Mouse (Mus musculus) heart, postnatal 0 days (tissue): ENCODE data around the gene Hs6st2. TPM values are rescaled to one million over a fixed set of nuclear protein-coding genes. Genes with fewer than 3 reads are reported as not detected.

Experiments
- ATAC-seq: fragments of 200-750 bp; cut with Nextera tagmentation; 2 replicates; pipeline ENCODE4 v1.8.0; 2017; ENCODE audit warnings: low read depth, moderate number of reproducible peaks, moderate library complexity; ENCODE audit not compliant: insufficient read depth
- DNase-seq: peaks from one replicate; pipeline ENCODE4 v3.0.0-alpha.2; 2016; ENCODE audit warnings: low spot score
- H3K27ac ChIP-seq: fragments of 300-500 bp; sonication (generic); 2 replicates; pipeline ENCODE4 v1.5.1; 2014; ENCODE audit warnings: low read depth, mild to moderate bottlenecking
- H3K27me3 ChIP-seq: fragments of 300-500 bp; sonication (generic); 2 replicates; pipeline ENCODE4 v1.6.1; 2014; ENCODE audit warnings: low read length, mixed read lengths; ENCODE audit not compliant: control insufficient read depth, insufficient read depth
- H3K36me3 ChIP-seq: fragments of 300-500 bp; sonication (generic); replicated peaks from 2 replicates; pipeline ENCODE4 v1.6.1; 2014; ENCODE audit warnings: low read length, mixed read lengths; ENCODE audit not compliant: control insufficient read depth, insufficient read depth
- H3K4me1 ChIP-seq: fragments of 300-500 bp; sonication (generic); 2 replicates; pipeline ENCODE4 v1.6.1; 2014; ENCODE audit warnings: antibody characterized with exemption; ENCODE audit not compliant: control insufficient read depth, insufficient read depth
- H3K4me2 ChIP-seq: fragments of 300-500 bp; sonication (generic); 2 replicates; pipeline ENCODE4 v1.6.1; 2014; ENCODE audit warnings: low read depth, mild to moderate bottlenecking, low read length, moderate library complexity
- H3K4me3 ChIP-seq: fragments of 300-500 bp; sonication (generic); 2 replicates; pipeline ENCODE4 v1.5.1; 2014; ENCODE audit warnings: low read depth, low read length
- H3K9ac ChIP-seq: fragments of 300-500 bp; sonication (generic); replicated peaks from 2 replicates; pipeline ENCODE4 v1.6.1; 2014; ENCODE audit warnings: low read depth, low read length, mixed read lengths
- H3K9me3 ChIP-seq: fragments of 300-500 bp; sonication (generic); replicated peaks from 2 replicates; pipeline ENCODE4 v1.6.1; 2016; ENCODE audit warnings: low read length; ENCODE audit not compliant: control insufficient read depth
- CTCF ChIP-seq: IDR thresholded peaks from 2 replicates; pipeline ENCODE4 v1.5.1; 2016; ENCODE audit warnings: antibody characterized with exemption, control low read depth, low read depth
- EP300 ChIP-seq: IDR thresholded peaks from 2 replicates; pipeline ENCODE4 v1.6.1; 2016; ENCODE audit warnings: antibody characterized with exemption, low read depth
- WGBS: fragments of 180-500 bp; shearing (Covaris S2); extraction: QIAGEN DNeasy Blood & Tissue Kit; methylation state at CpG from one replicate; pipeline ENCODE4 v1.1.7; 2014; 5-methylcytosine and 5-hydroxymethylcytosine counted together
- polyA plus RNA-seq: library from polyadenylated mRNA; unstranded; fragments of >200 nt; fragmentation: Nextera tagmentation; extraction: Ambion mirVana; gene quantifications from 2 replicates; pipeline ENCODE4 v1.2.1, GENCODE M21; 2015
- total RNA-seq: library from RNA; depleted of rRNA; stranded (reverse); fragments of >200 nt; gene quantifications from 2 replicates; pipeline ENCODE4 v1.2.3, GENCODE M21; 2014; ENCODE audit warnings: low replicate concordance

Gene Hs6st2
- total and polyA plus RNA-seq, 2 experiments from 2014 or later, result 2.8 to 20.2 TPM

DNA sequence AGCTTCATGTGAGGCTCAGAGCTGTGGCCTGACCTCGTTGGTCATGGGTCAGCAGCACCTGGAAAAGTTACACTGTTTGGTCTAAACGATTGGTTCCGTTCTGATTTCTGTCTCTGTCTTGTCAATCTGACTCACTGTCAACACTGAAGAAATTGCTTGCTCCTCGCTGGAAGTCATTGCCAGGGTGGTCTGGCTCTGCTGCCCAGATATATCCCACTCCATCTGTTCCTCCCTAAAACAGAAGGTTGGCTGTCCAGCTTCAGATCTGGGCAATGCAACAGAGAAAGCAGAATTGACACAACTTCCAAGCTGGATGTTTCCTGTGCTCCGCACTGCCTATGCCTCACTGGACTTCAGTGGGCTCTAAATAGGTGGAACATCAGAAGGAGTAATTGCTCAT lies 256.6 kb downstream of the Hs6st2 start:
- 74% methylated on average over 5 of the region's 5 CpGs for WGBS

DNA sequence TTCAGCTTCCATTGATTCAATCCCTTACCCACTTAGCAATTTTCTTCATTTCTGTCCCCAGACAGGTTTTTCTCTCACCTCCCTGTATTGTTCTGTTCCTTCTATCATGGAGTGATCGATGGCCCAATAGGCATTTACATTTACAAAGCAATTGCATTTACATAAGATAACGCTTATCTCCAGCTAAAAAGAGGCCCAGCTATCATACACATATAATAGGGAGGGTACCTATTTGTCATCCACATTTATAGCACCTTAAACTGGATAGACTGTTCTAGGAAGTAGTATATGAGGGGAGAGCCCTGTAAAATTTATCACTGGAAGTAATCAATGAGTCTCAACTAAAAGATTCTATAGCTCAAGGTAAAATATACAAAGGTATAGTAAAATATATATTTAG lies 271.4 kb downstream of the Hs6st2 start:
- no peaks in the 10 kb centered on the region for H3K27me3 ChIP-seq
- H3K9ac ChIP-seq, result no peak overlapping the region
- no peak overlapping the region for H3K4me3 ChIP-seq
- no peak for DNase-seq
- no peaks in the 10 kb centered on the region for H3K36me3 ChIP-seq
- no peak for TF ChIP-seq CTCF
- no peak for TF ChIP-seq EP300
- H3K9me3 ChIP-seq, result no peaks in the 10 kb centered on the region
- no peak overlapping the region for H3K27ac ChIP-seq
- no peak for ATAC-seq
- no peak overlapping the region for H3K4me2 ChIP-seq
- H3K4me1 ChIP-seq, result no peaks in the 10 kb centered on the region
- 66% methylated on average over 2 of the region's 2 CpGs for WGBS

More for the DNA sequence above, 256.6 kb downstream of the Hs6st2 start:
- Histone ChIP-seq H3K4me1 (no peaks in the 10 kb centered on the region), H3K9me3 (no peaks in the 10 kb centered on the region), H3K4me3 (no peak overlapping the region), H3K27ac (no peak overlapping the region), H3K36me3 (no peaks in the 10 kb centered on the region), H3K27me3 (no peaks in the 10 kb centered on the region), H3K4me2 (no peak overlapping the region), H3K9ac (no peak overlapping the region)
- DNase-seq (no peak), ATAC-seq (no peak)
- TF ChIP-seq CTCF (no peak), EP300 (no peak)

DNA sequence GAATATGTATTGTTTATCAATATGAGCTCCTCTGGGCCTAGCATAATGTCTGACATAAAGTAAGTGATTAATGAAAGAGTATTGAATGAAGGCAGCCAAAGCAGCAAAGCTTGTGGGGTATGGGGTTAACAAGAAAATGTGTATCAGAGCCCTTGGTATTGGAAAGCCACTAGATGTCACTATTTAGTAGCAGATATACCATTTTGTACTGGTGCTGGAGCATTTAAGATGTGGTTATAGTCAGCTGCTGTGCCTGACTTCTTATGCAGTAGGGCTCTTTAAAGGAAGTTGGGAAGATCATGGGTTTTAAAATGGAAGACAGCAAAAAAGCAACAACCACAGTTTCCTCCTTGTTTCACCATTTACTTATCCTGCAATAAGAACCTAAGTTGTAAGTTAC lies 284.2 kb downstream of the Hs6st2 start:
- Histone ChIP-seq H3K27me3 (no peaks in the 10 kb centered on the region), H3K4me1 (no peaks in the 10 kb centered on the region), H3K9me3 (no peaks in the 10 kb centered on the region), H3K4me2 (no peak overlapping the region), H3K36me3 (no peaks in the 10 kb centered on the region), H3K27ac (no peak overlapping the region), H3K4me3 (no peak overlapping the region), H3K9ac (no peak overlapping the region)
- DNase-seq, result peak; percentile 45
- TF ChIP-seq EP300 (no peak), CTCF (peak; percentile 48)
- ATAC-seq, result no peak

DNA sequence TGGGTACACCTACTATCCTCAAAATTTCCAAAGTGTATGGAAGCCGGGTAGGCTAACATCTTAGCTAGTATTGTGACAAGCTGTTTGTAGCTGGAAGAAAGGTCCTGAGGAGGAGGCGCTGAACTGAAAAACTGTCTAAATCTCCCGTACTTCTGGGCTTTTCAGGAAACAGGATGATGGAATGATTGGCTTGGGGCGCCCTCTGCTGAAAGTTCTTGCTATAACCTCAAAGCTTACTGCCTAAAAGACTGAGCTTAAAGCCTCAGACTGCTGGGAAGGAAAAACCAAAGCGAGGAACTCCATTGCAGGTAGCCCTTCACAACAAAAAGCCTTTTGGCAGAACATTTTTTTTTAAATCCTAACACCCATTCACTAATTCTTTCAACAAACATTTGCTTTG lies 307.0 kb downstream of the Hs6st2 start:
- H3K27me3 ChIP-seq, result no peaks in the 10 kb centered on the region
- H3K9ac ChIP-seq, result no peak overlapping the region
- no peaks in the 10 kb centered on the region for H3K4me1 ChIP-seq
- ATAC-seq (peak; percentile 2; the same call in 1 of the 2 replicates), DNase-seq (peak; percentile 69)
- no peak overlapping the region for H3K4me3 ChIP-seq
- H3K36me3 ChIP-seq, result no peaks in the 10 kb centered on the region
- H3K27ac ChIP-seq, result no peak overlapping the region
- no peaks in the 10 kb centered on the region for H3K9me3 ChIP-seq
- WGBS, result 17% methylated on average over 5 of the region's 5 CpGs
- H3K4me2 ChIP-seq, result no peak overlapping the region
- no peak for TF ChIP-seq EP300
- TF ChIP-seq CTCF, result peak; percentile 59

DNA sequence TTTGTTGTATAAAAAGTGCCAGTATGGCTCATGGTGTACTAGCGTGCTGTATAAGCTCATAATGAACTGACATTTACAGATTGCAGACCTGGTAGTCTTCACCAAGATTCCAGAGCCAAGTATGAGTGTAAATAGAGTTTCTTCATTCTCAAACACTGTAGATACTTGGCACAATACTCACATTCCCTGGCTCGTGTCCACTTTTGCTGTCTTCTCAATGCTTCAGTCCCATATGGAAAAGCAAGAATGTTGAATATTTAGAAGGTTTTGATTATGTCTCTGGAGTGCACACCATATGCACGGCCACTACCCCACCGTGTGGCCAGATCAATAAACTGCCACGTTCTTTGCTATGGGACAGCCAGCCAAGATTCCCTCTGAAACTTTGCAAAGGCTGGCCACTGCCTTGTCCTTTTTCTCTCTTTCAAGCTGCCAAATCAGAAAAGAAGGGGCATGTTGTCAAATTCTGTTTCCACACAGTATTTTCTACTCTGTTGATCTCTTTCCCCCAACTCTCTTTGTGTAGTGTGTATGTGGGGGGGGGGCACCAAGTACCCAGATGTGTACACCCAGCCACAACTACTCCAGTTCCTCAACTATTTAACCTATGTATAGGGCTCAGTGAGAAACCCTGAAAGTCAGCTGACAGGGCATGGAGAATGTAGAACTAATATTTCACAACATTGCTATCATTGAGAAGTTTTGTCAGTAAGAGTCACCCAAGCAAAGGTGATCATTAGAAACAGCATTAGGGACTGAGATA lies 309.0 kb downstream of the Hs6st2 start:
- no peaks in the 10 kb centered on the region for H3K9me3 ChIP-seq
- WGBS, result 22% methylated on average over 5 of the region's 5 CpGs
- DNase-seq (peak; percentile 9), ATAC-seq (peak; percentile 68)
- H3K9ac ChIP-seq, result no peak overlapping the region
- no peak overlapping the region for H3K4me3 ChIP-seq
- H3K4me1 ChIP-seq, result no peaks in the 10 kb centered on the region
- no peak overlapping the region for H3K27ac ChIP-seq
- no peaks in the 10 kb centered on the region for H3K36me3 ChIP-seq
- TF ChIP-seq CTCF (peak; percentile 67), EP300 (no peak)
- no peak overlapping the region for H3K4me2 ChIP-seq
- H3K27me3 ChIP-seq, result no peaks in the 10 kb centered on the region

DNA sequence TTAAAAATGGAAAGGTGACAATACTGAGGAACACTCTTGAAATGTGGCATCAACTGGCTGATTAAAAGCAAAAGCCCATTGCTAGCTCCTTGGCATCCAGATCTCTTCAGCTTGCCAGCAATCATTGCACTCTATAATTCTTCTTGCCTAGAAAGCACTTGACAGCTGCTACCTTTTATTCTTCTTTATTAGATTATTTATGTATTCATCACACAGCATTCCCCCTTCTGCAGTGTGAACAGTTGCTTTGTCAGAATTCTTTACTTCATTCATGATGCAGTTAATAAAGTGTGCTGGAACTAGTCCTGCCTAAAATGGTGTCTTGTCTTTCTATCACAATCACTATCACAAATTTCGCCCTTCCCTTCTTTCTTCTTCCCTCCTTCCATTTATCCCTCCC lies 332.0 kb downstream of the Hs6st2 start:
- Histone ChIP-seq H3K4me2 (no peak overlapping the region), H3K4me3 (no peak overlapping the region), H3K27me3 (no peaks in the 10 kb centered on the region; the same call in 1 of the 2 replicates), H3K9me3 (no peaks in the 10 kb centered on the region), H3K27ac (no peak overlapping the region), H3K4me1 (no peaks in the 10 kb centered on the region), H3K36me3 (no peaks in the 10 kb centered on the region), H3K9ac (no peak overlapping the region)
- WGBS, result 70% methylated on average over 1 of the region's 1 CpGs
- DNase-seq (no peak), ATAC-seq (no peak)
- TF ChIP-seq EP300, result no peak
- no peak for TF ChIP-seq CTCF
